Mouse (Mus musculus) E14TG2a.4 (cell line): ENCODE measurements at regions not wholly inside any gene's neighbourhood (a gene's known extent, or its start where the extent isn't known, plus 50 kb on each side); places are given as distances from the start of the nearest gene placed in this dataset.

Experiments
- CTCF ChIP-seq: conservative IDR thresholded peaks from 2 replicates; pipeline ENCODE4 v1.5.1; 2014; ENCODE audit warnings: low read length
- NANOG ChIP-seq: IDR thresholded peaks from 2 replicates; pipeline ENCODE4 v1.6.1; 2014; ENCODE audit warnings: borderline replicate concordance, low read length, mixed read lengths
- POU5F1 ChIP-seq: IDR thresholded peaks from 2 replicates; pipeline ENCODE4 v1.6.1; 2014; ENCODE audit warnings: low read length, borderline replicate concordance

GRCm38 (mm10) chr9:30802826-30803225 lies 119.4 kb downstream of the Adamts15 start:
- TF ChIP-seq CTCF (no peak), NANOG (no peak), POU5F1 (no peak)
